Mouse (Mus musculus): ENCODE results near the gene Slc7a15. TPM values are rescaled to one million over a fixed set of nuclear protein-coding genes. Genes with fewer than 3 reads are reported as not detected.
"Not testable (repeated sequence)": the region's sequence is repeated elsewhere in the genome, so short reads cannot be mapped to it uniquely, and the experiment has no call there.

Slc7a15 gene
- 0.05 TPM in 1 of 2 replicates, not detected in the other for polyA plus RNA-seq (2015; fragmentation: Nextera tagmentation; extraction: Ambion mirVana)

DNA sequence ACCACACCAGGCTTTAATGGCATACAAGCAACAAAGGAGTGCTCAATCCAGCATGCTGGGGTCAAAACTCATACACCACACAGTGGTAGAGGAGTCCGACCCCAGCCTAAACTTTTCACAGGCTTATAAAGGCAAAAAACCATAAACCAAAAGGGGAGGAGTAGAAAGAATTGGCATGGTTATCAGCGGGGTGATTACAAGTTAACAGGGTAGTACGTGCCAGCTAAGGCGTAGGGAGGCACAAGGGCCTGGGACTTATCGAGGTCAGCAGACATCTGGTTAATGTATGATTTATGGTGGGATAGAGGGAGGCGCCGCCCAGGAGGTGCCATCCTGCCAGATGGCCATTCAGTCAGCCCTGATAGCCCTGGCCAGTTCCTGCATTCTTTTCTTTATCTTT is at the start of gene Slc7a15:
Slc7a15 (minus strand) TSS at position 101 of the 400 bp plus-strand sequence.
- not testable (repeated sequence) for ATAC-seq (replicated peaks; ENCODE audit: low FRiP score, low read depth); H3K36me3 ChIP-seq (ENCODE audit: insufficient read depth, low read length); H3K9ac ChIP-seq (ENCODE audit: low read depth, low read length); H3K27ac ChIP-seq; H3K4me1 ChIP-seq (replicated peaks; ENCODE audit: insufficient read depth, low read length); H3K4me2 ChIP-seq (ENCODE audit: low read length); H3K4me3 ChIP-seq (replicated peaks; ENCODE audit: low read depth, low read length); H3K9me3 ChIP-seq (replicated peaks; ENCODE audit: low read length); H3K27me3 ChIP-seq (ENCODE audit: insufficient read depth, low read length); DNase-seq (ENCODE audit: low spot score)
- WGBS = 86% methylated on average over 7 of the region's 7 CpGs

DNA sequence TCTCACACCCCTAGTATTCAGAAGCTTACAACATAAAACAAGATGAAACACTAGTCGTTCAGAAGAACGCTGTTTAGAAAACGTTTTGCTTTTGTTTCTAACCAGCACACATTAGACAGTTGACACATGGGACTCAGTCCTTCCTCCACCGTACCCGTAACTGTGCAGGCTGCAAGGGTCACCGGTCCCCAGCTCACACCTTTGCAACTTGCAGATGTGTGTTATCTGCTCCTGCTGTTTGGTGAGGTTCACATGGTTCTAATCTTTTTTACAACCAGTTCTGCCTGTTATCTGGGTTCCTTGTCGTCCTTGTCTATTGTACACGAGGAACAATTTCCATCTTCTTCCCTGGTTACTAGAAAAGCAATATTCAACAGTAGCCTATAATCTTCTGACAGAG is 49.3 kb upstream of the Slc7a15 start:
- H3K4me2 ChIP-seq (ENCODE audit: low read length); H3K27ac ChIP-seq; H3K27me3 ChIP-seq (ENCODE audit: insufficient read depth, low read length); H3K9ac ChIP-seq (ENCODE audit: low read depth, low read length); H3K4me1 ChIP-seq (replicated peaks; ENCODE audit: insufficient read depth, low read length); H3K4me3 ChIP-seq (replicated peaks; ENCODE audit: low read depth, low read length); ATAC-seq (replicated peaks; ENCODE audit: low FRiP score, low read depth); DNase-seq (ENCODE audit: low spot score); H3K9me3 ChIP-seq (replicated peaks; ENCODE audit: low read length); H3K36me3 ChIP-seq (ENCODE audit: insufficient read depth, low read length): not testable (repeated sequence)
- WGBS = 56% methylated on average over 8 of the region's 8 CpGs

DNA sequence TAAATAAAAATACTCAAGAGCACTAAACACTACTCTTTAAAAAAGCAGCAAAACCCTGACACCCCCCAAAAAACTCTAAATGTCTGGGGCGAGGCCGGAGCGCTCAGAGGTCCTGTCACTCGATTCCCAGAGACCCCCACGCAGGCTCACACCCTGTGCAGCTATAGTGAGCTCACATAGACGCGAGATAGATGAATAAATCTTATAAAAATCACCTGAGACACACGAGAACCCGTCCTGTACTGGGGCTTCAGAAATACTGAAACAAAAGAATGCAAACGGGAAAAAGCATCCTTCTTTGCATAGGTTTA is 42.5 kb upstream of the Slc7a15 start:
- Histone ChIP-seq H3K4me1 (replicated peaks; ENCODE audit: insufficient read depth, low read length) (no peaks in the 10 kb centered on the region), H3K4me3 (replicated peaks; ENCODE audit: low read depth, low read length) (peak overlapping the region; percentile 85), H3K4me2 (ENCODE audit: low read length) (peak overlapping the region; percentile 72), H3K36me3 (ENCODE audit: insufficient read depth, low read length) (no peaks in the 10 kb centered on the region), H3K27ac (peak overlapping the region; percentile 97; the same call in 1 of the 2 replicates), H3K9me3 (replicated peaks; ENCODE audit: low read length) (no peaks in the 10 kb centered on the region), H3K27me3 (ENCODE audit: insufficient read depth, low read length) (no peaks in the 10 kb centered on the region), H3K9ac (ENCODE audit: low read depth, low read length) (peak overlapping the region; percentile 95)
- DNase-seq (ENCODE audit: low spot score) (no peak), ATAC-seq (replicated peaks; ENCODE audit: low FRiP score, low read depth) (peak; percentile 22; the same call in 1 of the 2 replicates)
- 1% methylated on average over 10 of the region's 10 CpGs for WGBS
- TF ChIP-seq CTCF (IDR thresholded peaks at IDR 0.05; ENCODE audit: low read depth) = no peak

DNA sequence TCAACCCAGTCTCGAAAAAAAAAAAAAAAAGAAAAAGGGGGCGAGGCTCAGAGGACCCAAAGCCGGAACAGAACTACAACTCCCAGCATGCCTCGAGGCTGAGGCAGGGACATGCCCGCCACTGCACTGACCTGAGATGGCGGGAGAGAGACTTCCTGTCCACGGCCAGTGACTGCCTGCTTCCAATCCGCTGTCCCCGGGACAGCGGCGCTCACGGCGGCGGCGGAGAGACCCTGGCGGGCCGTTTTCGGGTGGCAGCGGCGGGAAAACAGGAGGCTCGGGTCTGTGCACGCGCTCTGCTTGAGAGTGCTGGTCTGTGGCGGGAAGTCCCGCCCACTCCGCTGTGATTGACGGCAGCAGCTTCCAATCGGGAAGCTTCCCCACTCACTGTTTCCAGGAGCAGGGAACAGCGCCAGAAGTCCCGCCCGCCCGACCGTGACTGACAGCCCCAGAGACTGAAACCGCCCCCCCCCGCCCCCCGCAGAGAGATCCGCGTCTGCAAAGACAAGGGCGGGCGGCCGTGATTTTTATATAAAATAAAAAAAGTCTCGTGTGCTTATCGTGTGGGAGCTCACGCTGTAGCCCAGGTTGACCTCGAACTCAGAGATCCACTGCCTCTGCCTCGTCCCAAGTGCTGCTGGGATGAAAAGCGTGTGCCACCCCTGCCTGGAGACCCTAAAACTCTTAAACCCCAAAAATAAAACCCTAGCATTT is 42.0 kb upstream of the Slc7a15 start:
- TF ChIP-seq CTCF (IDR thresholded peaks at IDR 0.05; ENCODE audit: low read depth) = peak; percentile 21; the same call in 1 of the 2 replicates

DNA sequence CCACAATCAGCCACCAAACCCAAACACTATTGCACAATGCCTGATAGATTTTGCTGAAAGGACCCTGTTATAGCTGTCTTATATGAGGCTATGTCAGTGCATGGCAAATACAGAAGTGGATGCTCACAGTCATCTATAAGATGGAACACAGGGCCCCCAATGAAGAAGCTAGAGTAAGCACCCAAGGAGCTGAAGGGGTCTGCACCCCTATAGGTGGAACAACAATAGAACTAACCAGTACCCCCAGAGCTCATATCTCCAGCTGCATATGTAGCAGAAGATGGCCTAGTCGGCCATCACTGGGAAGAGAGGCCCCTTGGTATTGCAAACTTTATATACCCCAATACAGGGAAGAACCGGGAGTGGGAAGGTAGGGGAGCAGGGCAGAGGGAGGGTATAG is 41.3 kb upstream of the Slc7a15 start:
- ATAC-seq (replicated peaks; ENCODE audit: low FRiP score, low read depth); H3K27ac ChIP-seq; H3K36me3 ChIP-seq (ENCODE audit: insufficient read depth, low read length); H3K9me3 ChIP-seq (replicated peaks; ENCODE audit: low read length); H3K4me1 ChIP-seq (replicated peaks; ENCODE audit: insufficient read depth, low read length); DNase-seq (ENCODE audit: low spot score); H3K9ac ChIP-seq (ENCODE audit: low read depth, low read length); H3K27me3 ChIP-seq (ENCODE audit: insufficient read depth, low read length): not testable (repeated sequence)
- 7% methylated on average over 2 of the region's 2 CpGs for WGBS
- Histone ChIP-seq H3K4me2 (ENCODE audit: low read length) (peak overlapping the region; percentile 54), H3K4me3 (replicated peaks; ENCODE audit: low read depth, low read length) (peak overlapping the region; percentile 85)

More for the DNA sequence above, 42.0 kb upstream of the Slc7a15 start:
- peak; percentile 98 for ATAC-seq (replicated peaks; ENCODE audit: low FRiP score, low read depth)
- WGBS = under 1% methylated on average over 47 of the region's 47 CpGs
- H3K27ac ChIP-seq = peak overlapping the region; percentile 97
- H3K27me3 ChIP-seq (ENCODE audit: insufficient read depth, low read length) = no peaks in the 10 kb centered on the region
- no peaks in the 10 kb centered on the region for H3K9me3 ChIP-seq (replicated peaks; ENCODE audit: low read length)
- peak overlapping the region; percentile 95 for H3K9ac ChIP-seq (ENCODE audit: low read depth, low read length)
- H3K4me3 ChIP-seq (replicated peaks; ENCODE audit: low read depth, low read length) = peak overlapping the region; percentile 85
- DNase-seq (ENCODE audit: low spot score) = peak; percentile 96
- H3K36me3 ChIP-seq (ENCODE audit: insufficient read depth, low read length) = no peaks in the 10 kb centered on the region
- no peaks in the 10 kb centered on the region for H3K4me1 ChIP-seq (replicated peaks; ENCODE audit: insufficient read depth, low read length)
- peak overlapping the region; percentile 72 for H3K4me2 ChIP-seq (ENCODE audit: low read length)

DNA sequence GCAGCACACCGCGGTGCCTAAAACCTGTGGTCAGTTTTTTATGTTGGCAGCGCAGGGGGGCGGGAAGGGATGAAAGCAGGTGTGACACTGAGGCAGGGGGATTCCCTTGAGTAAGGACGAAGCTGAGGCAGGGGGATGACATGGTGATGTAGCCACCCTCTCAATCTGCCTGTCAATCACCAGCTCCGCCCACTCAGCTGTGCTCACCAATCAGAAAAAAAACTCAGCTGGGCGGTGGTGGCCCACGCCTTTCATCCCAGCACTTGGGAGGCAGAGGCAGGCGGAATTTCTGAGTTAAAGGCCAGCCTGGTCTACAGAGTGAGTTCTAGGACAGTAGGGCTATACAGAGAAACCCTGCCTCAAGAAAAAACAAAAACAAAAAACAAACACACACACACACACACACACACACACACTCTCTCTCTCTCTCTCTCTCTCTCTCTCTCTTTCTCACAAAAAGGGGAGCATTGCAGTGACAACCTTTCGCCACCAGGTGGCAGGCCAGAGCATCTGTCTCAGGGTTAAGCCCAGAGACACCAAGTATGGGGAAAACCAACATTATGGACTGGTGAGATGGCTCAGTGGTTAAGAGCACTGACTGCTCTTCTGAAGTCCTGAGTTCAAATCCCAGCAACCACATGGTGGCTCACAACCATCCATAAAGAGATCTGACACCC is 39.7 kb upstream of the Slc7a15 start:
- TF ChIP-seq CTCF (IDR thresholded peaks at IDR 0.05; ENCODE audit: low read depth) = peak; percentile 86
- not testable (repeated sequence) for ATAC-seq (replicated peaks; ENCODE audit: low FRiP score, low read depth); H3K27me3 ChIP-seq (ENCODE audit: insufficient read depth, low read length); H3K9me3 ChIP-seq (replicated peaks; ENCODE audit: low read length); H3K4me2 ChIP-seq (ENCODE audit: low read length); H3K4me3 ChIP-seq (replicated peaks; ENCODE audit: low read depth, low read length); H3K9ac ChIP-seq (ENCODE audit: low read depth, low read length); H3K4me1 ChIP-seq (replicated peaks; ENCODE audit: insufficient read depth, low read length); H3K27ac ChIP-seq; H3K36me3 ChIP-seq (ENCODE audit: insufficient read depth, low read length)
- peak; percentile 57 for DNase-seq (ENCODE audit: low spot score)
- 79% methylated on average over 10 of the region's 10 CpGs for WGBS
